Mouse (Mus musculus): ENCODE data around the gene Trim31.
A peak's percentile ranks its signal among the peaks of the same experiment; 100 is the strongest.
"Not testable (repeated sequence)": the region's sequence is repeated elsewhere in the genome, so short reads cannot be mapped to it uniquely, and the experiment has no call there.

The Trim31 gene

DNA sequence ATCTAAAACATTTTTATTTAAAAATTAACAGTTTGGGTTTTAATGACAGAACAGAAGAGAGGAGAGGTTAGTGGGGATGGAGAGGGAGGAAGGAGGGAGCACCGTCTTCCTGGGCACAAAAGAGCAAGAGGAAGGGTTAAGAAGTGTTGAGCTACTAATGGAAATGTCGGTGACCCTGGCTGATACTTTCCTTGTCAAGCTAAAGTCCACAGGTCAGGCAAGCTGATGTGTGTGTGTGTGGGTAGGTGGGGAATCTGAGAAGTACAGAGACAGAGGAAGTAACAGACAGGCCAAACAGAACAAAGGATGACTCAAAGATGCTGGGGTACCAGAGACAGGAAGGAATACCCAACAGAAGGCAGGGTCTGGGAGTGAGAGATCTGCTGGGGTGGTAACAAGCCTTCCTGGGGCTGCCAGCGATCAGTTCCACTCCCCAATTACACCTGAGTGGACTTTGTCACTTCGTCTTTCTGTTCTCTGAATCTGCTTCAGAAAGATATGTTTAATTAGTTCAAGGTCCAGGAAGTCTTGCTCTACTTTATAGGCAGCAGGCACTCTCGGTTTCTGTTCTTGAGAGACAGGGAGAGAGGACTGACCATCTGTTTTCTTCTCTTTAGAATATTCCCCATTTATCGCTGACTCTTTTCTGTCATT is at the start of gene Trim31:
Trim31 (plus strand) TSS at position 567 of the 654 bp plus-strand sequence.
- no peak for DNase-seq (ENCODE audit: low spot score in 2 of 2)

DNA sequence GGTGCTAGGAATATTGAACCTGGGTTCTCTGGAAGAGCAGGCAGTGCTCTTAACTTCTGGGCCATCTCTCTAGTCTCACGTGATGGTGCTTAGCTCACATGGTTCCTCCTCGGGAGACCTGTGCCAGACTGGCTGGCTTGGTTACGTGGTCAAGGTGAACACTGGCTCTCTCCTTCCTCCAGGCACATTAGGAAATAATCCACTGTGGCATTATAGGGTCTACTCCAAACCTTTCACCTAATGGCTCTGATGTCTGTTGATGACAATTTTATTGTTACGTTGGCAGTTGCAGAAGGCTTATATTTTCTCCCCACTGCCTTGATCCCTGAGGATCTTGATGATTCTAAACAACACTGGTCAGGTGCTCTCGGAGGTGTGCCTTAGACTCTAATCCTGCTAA is 49.0 kb upstream of the Trim31 start:
- no peak for DNase-seq (ENCODE audit: low spot score in 2 of 2)

DNA sequence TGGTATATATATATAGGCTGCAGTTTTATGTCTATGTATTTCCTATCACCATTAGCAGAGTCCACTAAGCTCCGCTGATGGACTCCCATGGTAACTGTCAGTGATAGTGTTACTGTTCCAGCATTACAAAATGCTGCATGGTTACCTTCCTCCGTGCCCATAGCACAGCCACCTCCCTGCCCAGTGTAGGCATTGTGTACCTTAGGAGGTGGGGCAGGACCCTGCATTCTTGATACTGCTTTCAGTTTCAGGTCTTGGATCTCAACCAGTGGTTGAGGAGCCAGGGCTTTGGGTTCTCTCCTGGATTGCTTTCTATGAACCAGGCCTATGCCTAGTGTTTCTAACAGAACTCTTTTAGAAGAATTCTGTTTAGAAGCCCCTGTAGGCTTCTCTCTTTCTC is 47.9 kb upstream of the Trim31 start:
- DNase-seq (ENCODE audit: low spot score in 2 of 2): no peak

DNA sequence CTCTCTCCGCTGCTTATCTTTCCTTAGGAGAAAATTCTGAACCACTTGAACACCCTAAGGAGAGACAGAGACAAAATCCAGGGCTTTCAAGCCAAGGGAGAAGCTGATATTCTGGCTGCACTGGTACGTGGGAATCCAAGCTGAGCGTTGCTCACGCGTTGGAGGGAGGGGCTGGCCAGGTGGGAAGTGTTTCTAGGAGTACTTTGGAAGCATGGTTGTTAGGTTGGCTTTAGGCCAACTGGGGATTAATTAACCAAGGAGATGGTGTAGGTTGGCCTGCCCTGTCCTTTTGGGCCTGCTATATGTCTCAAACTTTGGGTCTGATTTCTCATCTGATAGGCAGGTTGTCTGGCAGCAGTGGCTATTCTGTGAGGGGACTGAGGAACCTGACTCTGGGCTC is 46.7 kb upstream of the Trim31 start:
- no peak for DNase-seq (ENCODE audit: low spot score in 2 of 2)

DNA sequence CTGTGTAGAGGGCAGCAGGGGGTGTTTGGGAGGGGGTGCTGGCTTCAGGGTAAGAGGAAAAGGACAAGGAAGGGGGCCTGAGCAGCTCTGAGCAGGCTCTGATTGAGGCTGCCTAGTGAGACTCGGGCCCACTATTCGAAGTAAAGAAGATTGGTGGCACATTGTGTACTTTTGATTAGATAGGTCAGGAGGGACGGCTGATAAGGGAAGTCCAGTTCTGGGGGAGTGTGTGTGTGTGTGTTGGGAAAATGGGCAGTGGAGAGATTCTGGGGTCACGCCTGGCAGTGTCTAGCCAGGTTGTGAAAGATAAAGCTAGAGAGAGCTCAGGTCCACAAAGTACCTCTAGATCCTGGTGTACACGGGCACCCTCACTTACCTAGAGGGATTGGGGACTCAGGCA is 46.3 kb upstream of the Trim31 start:
- no peak for DNase-seq (ENCODE audit: low spot score in 2 of 2)

DNA sequence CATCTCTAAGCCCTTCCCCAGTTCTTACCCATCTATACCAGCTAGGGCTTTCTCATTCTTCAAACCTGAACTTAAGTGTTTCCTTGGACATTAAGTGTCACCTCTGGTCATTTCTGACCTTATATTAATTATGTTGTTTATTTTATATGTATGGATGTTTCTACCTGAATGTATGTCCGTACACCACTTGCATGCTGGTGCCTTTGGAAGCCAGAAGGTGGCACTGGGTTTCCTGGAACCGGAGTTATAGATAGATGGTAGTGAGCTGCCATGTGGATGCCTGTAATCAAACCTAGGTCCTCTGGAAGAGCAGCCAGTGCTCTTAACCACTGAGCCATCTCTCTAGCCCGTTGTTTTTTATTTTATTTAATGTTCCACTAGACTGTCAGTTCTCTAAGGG is 42.4 kb upstream of the Trim31 start:
- no peak for DNase-seq (ENCODE audit: low spot score in 2 of 2)

DNA sequence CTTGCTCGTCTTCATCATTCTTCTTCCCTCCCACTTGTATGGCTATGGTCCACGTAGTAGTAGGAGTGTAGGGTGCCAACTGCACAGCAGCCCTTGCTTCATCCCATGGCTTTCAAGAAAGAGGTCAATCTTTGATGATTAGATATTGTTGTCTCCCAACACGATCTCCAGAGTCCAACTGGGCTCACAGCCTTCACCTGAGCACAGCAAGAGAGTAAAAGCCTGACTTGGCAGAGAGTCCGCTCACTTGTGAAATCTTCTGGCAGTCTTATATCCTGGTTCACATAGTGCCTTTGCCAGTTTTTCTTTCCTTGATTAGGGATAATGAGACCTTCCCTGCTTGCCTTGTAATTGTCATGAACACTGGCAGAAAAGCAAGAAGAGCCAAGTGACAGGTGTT is 41.7 kb upstream of the Trim31 start:
- no peak for DNase-seq (ENCODE audit: low spot score in 2 of 2)

DNA sequence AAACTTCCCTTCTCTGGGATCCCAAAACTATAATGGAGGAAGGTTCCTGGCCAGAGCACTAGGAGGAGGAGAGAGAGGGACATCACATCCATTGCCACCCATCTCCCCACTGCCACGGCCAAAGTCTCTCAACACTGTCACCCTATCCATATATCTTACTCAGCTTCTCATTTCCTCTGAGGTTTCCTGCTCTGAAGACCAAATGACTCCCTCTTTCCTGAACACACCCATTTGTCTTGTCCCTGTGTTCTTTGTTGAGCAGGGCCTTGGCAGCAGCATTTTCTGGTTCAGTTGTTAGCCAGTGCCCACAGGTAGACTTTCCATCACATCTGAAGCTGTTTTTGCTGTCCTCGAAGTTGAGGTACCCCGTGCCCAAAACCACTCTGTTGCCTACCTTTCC is 39.7 kb upstream of the Trim31 start:
- DNase-seq (ENCODE audit: low spot score in 2 of 2): no peak

DNA sequence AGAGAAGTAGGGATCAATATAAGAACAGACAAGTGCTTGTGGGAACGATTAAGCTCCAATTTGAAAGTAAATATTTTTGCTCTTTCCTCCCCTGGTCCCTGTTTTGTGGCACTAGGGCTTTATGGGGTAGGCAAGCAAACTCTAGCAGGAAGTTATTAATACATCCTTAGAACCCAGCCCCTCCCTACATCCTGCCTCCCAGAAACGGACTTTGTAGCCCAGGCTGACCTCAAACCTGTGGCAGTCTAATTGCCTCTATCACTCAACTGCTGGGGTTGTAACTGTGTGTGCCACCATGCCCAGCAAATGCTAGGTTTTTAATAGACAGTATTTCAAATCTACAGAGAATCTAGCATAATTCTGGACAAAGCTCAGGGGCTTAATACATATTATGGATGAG is 36.2 kb upstream of the Trim31 start:
- DNase-seq (ENCODE audit: low spot score in 2 of 2): no peak

DNA sequence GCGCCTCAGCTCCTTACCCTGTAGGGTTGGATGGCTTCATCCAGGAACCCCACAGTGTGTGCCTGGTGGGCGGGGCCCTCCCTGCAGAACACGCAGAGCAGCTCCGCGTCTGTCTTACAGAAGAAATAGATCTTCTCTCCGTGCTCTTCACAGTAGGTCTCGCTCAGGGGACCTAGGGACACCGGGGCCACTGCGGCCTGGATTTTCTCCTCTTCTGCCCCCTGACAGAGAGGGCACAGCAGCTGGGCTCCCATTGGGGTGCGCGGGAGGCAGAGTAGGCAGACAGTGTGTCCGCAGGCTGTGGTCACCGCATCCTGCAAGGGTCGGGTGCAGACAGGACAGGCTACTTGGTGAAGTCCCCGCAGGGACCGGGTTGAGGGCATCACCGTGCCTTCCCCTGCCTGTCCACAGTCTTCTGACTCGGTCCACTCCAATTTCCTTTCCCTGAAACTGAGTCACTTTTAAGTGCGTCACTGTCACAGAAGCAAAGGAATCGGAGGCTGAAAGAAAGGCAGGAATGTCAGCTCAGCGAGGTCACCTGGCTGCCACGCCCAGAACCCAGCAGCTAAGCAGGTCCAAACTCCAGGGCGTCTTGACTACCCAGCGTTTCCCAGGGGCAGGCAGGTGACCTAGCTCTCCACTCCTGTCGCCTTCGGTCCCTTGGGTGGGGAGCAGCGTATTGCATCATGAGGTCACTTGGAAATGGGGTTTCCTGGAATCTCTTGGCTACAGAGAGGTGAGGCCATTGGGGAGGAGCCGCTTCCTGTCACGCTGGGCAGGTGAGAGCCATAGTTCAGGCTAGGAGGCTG is 31.0 kb upstream of the Trim31 start, which contains the start of gene Trim15:
Trim15 (minus strand) TSS at position 492 of the 809 bp plus-strand sequence.
- peak; percentile 45 to 71 for DNase-seq (ENCODE audit: low spot score in 2 of 2)

DNA sequence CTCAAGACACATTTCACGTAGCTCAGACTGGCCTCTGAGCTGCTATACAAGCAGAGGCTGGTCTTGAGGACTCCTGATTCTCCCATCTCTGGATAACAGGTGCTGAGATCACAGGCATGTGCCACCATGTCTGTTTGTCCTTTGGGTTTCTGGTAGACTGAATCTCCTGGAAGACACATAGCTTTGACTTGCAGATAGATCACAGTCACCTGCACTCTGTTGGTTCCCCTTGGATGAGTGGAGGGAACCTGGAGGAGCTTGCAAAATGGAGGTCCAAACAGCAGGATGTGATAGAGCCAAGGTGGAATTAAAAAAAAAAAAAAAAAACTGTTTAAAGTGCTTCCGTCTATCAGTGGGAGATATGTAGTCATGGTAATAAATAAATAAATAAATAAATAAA is 29.1 kb upstream of the Trim31 start:
- no peak for DNase-seq (ENCODE audit: low spot score in 2 of 2)

DNA sequence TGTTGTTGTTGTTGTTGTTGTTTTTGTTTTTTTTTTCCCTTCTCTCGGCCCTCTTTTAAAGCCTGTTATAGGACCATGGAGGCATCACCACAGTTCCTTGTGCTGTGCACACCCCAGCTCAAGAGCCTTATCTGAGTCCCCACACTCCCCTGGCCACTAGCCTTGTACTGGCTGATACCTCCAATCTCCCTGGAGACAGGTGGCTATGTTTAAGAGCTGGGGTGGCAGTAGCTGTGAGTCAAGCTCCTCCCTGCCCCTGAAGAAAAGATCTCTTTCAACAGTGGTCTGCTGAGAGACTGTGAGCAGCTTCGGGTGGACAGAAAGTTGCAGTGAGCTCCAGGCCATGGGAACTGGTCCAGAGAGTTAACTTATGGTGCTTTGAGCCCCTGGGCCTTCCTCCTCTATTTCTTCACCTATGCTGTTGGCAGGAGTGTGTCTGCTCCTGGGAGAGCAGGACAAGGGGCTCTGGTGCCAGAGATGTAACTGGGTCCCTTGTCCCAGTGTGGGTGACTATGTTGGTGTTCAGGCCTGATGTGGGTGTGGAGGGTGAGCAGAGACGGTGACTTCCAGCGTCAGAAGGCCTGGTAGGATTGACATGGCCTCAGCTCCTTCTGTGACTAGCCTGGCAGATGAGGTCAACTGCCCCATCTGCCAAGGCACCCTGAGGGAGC is 28.5 kb upstream of the Trim31 start, which contains the start of gene Trim10:
Trim10 (plus strand) TSS at position 291 of the 671 bp plus-strand sequence.
- DNase-seq (ENCODE audit: low spot score in 2 of 2): peak; percentile 83 to 84

DNA sequence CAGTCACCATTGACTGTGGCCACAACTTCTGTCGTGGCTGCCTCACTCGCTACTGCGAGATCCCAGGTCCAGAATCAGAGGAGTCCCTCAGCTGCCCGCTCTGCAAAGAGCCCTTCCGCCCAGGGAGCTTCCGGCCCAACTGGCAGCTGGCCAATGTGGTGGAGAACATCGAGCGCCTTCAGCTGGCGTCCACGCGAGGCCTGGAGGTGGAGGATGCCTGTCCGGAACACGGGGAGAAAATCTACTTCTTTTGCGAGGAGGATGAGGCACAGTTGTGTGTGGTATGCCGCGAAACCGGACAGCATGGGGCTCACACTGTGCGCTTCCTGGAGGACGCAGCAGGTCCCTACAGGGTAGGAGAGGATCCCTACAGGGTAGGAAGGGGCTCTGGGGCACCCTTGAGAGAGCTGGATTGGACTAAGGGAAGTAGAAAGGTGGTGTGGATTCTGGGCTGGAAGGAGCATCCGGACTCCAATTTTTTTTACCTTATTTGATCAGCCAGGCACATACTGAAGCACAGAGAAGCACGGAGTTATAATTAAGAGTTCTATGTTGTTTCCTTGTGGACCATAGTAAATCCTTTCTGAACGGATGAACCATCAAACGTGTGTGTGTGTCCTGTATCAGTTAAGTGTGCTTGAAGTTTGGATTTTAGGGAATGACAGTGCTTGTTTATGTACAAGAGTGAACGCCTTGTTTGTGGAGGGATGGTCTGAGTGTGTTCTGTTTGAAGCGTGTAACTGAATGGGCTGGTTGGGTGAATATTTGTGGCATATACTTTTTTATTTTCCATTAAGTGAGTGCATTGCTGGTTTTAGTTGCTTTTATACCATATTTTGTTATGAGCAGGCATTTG is 27.7 kb upstream of the Trim31 start:
- peak; percentile 83 to 92 for DNase-seq (ENCODE audit: low spot score in 2 of 2)

DNA sequence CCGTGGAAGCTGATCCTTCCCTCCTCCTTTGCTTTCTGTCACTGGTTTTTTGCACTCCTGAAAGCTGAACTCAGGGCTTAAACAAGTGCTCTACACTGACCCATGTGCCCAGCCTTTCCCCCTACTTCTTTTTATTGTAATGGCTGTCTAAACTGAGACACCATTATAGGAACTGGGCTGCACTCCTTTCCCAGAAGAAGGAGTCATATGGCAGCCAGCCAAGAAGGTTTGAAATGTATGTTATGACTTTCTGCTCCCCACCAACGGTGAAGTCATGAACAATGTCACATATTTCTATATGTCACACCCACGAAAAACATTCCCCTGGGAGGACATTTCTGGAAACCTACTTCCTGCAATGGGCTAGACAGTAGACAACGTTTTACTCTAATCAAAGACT is 23.3 kb upstream of the Trim31 start:
- DNase-seq (ENCODE audit: low spot score in 2 of 2): no peak

DNA sequence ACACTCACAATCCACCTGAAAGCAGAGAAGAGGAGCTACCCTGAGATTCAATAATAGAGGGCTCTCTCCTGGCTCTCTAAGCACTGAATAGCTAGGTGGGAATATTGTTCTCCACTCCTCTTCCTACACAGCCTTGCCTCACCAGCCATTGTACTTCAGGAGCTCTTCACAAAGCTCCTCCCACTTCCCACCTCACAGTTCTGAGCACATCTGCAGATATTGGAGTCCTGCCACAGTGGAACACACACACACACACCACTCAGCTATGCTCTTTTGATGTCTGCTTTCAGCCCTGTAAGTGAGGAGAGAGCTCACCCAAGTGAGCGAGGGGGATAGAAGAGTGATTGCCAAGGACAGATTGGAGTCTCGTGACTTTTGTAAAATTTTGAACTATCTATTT is 14.6 kb upstream of the Trim31 start:
- DNase-seq (ENCODE audit: low spot score in 2 of 2): no peak

DNA sequence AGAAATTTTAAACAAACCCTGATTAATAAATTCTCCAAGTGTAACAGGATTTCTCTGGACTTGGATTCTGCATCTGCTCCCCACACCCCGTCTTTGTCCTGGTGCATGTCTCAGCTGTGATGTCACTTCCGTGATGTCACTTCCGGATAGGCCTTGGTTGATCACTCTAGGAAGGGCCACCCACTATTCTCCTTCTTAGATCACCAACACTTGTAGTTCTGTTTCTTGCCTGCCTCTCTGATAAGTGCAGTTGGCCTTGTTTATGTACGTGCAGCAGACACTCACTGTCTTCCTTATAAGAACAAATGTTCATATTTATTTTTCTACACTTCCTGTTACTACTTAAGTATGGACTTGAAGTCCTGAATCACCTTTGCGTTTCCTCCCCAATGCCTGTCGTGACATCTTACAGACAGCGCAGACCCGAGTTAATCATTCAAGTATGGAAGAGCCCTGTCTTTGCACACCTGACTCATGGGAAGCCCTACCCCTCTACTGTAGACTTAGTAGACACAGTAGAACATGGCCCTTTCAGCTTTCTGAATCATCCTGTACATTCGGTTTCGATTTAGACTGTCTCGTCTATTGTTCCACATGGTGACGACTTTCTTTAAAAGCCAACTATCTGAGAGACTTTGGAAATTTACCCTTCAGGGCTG is 12.7 kb upstream of the Trim31 start:
- no peak for DNase-seq (ENCODE audit: low spot score in 2 of 2)

DNA sequence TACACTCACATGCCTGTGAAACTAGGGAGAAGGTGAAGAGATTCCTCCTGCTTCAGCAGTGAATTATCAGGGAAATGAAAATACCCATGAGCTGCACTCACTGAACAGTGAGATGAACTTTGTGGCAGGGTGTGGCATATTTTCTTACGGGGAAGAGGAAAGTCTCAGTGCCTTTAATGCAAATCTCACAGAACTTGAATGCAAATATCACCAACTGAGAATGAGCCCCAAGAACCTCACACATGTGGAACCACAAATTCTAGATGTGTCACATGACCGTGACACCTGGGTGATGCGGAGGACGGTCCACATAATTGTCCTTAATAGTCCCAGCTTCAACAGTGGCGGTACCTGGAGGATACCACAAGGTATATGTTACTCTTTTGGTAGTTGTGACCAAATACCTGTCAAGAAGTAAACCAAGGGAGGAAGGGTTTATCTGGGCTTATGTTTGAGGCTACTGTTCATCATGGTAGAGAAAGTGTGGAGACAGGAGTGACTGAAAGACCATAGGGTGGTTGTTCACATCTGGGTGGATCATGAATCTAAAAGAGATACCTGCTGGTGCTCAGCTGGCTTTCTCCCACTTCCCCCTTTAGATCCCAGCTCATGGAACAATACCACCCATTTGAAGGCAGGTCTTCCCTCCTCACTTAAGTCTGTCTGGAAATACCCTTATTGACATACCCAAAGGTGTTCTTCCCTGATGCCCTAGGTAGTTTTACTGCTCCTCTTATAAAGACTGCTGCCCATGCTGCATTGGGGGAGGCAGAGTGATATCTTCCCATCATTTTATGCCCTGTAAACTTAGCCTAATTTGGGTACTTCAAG is 7.6 kb upstream of the Trim31 start, which contains the start of gene Trim40:
Trim40 (minus strand) TSS at position 51 of the 831 bp plus-strand sequence.
- DNase-seq (ENCODE audit: low spot score in 2 of 2): no peak

DNA sequence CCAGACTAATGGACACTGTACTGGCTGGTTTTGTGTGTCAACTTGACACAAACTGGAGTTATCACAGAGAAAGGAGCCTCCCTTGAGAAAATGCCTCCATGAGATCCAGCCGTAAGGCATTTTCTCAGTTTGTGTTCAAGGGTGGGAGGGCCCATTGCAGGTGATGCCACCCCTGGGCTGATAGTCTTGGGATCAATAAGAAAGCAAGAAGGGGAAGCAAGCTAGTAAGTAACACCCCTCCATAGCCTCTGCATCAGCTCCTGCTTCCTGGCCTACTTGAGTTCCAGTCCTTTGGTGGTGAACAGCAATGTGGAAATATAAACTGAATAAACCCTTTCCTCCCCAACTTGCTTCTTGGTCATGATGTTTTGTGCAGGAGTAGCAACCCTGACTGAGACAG is 6.4 kb upstream of the Trim31 start:
- not testable (repeated sequence) for DNase-seq (ENCODE audit: low spot score in 2 of 2)

DNA sequence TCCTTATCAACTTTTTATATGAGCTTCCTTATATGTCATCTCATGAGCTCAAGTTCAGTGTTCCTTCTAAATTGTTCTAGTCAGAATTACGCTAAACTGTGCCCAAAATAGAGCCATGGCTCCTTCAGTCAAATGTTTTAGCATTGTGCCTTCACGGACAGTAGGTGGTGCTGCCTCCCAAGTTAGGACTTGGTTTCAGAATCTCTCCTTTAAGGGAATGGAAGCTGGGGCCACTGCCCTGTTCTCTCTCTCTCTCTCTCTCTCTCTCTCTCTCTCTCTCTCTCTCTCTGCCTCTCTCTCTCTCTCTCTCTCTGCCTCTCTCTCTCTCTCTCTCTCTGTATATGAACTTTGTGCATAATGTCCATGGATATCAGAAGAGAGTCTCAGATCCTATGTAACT is 5.6 kb upstream of the Trim31 start:
- no peak for DNase-seq (ENCODE audit: low spot score in 2 of 2)

DNA sequence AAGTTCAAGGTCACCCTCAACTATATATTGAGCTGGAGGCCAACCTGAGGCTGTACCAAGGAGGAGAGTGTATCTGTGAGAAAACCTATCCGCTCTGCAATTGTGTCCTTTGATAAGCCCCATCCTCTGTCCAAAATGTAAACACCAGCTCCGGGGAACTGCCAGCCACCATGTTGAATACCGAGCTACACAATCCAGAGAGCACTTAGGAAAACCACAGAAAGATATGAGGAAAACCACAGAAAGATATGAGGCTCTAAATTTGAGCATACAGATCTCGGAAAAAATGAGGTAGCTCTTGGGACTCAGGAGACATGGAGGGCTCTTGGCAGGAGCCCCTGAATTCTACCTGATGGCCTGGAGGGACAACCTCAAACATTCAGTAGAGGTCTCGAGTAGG is 4.5 kb upstream of the Trim31 start:
- DNase-seq (ENCODE audit: low spot score in 2 of 2): no peak
